Comparison of ENCODE assay signal across 8 mouse cellular contexts in genomic region chr2:26639083-26639482, GRCm38 (mm10). TPM values are rescaled to one million over a fixed set of nuclear protein-coding genes. Genes with fewer than 3 reads are reported as not detected.
DNase-seq lines count a peak whose midpoint lies in the region; ATAC-seq and TF ChIP-seq lines count a peak whose summit lies in the region.

No protein-coding gene starts in this region.

- peak overlapping the region; percentile 94 for H3K27ac ChIP-seq in bone marrow macrophage, adult 2 months (ENCODE audit: insufficient read depth, low read depth, low read length)
- peak overlapping the region; percentile 69 for H3K27ac ChIP-seq in heart, embryonic 10.5 days
- 0 out of 2 replicates have a peak overlapping the region, but pooled peaks have one; percentile 11 for H3K27ac ChIP-seq in kidney, embryonic 16.5 days (ENCODE audit: low read length)

- no peaks in the 10 kb centered on the region for H3K27me3 ChIP-seq in heart, embryonic 10.5 days (ENCODE audit: insufficient read depth, poor library complexity, severe bottlenecking)
- no peaks in the 10 kb centered on the region for H3K27me3 ChIP-seq in kidney, embryonic 16.5 days (ENCODE audit: insufficient read depth, low read length)

- no peak for TF ChIP-seq POLR2A in bone marrow macrophage, adult 2 months (IDR thresholded peaks at IDR 0.05; ENCODE audit: borderline replicate concordance, low read depth, low read length)

- peaks cover 29% of the 10 kb centered on the region for H3K4me1 ChIP-seq in bone marrow macrophage, adult 2 months (ENCODE audit: control insufficient read depth, insufficient read depth, low read length)
- H3K4me1 ChIP-seq in heart, embryonic 10.5 days, result peaks cover 45% of the 10 kb centered on the region
- H3K4me1 ChIP-seq in kidney, embryonic 16.5 days (ENCODE audit: insufficient read depth, low read length), result peaks cover 32% of the 10 kb centered on the region

- ATAC-seq in kidney, embryonic 16.5 days (ENCODE audit: low FRiP score, low TSS enrichment), result 0 out of 2 replicates have a peak, but pooled peaks have one; percentile 24

- 15% methylated on average over 8 of the region's 8 CpGs for WGBS in heart, embryonic 10.5 days
- 1% methylated on average over 8 of the region's 8 CpGs for WGBS in kidney, embryonic 16.5 days

- peak overlapping the region; percentile 99 for H3K4me3 ChIP-seq in bone marrow macrophage, adult 2 months (ENCODE audit: insufficient read depth, low read length)
- H3K4me3 ChIP-seq in heart, embryonic 10.5 days, result peak overlapping the region; percentile 86
- peak overlapping the region; percentile 100 for H3K4me3 ChIP-seq in kidney, embryonic 16.5 days (ENCODE audit: low read length)

- no peaks in the 10 kb centered on the region for H3K9me3 ChIP-seq in heart, embryonic 10.5 days
- H3K9me3 ChIP-seq in kidney, embryonic 16.5 days (ENCODE audit: low read length), result no peaks in the 10 kb centered on the region

- H3K36me3 ChIP-seq in heart, embryonic 10.5 days, result peaks cover 50% of the 10 kb centered on the region
- peaks cover 44% of the 10 kb centered on the region for H3K36me3 ChIP-seq in kidney, embryonic 16.5 days (ENCODE audit: insufficient read depth, low read length)

- H3K9ac ChIP-seq in kidney, embryonic 16.5 days (replicated peaks; ENCODE audit: low read length), result peak overlapping the region; percentile 99

- peak overlapping the region; percentile 66 for H3K4me2 ChIP-seq in kidney, embryonic 16.5 days (replicated peaks; ENCODE audit: low read depth, low read length)

- no peak for TF ChIP-seq CTCF in bone marrow macrophage, adult 2 months (IDR thresholded peaks at IDR 0.05; ENCODE audit: low read depth, low read length)

- peak; percentile 47 to 51 for DNase-seq in cerebellum, postnatal 14 days
- no peak for DNase-seq in cerebellum, adult 18-20 months
- no peak for DNase-seq in heart, embryonic 10.5 days (ENCODE audit: low spot score)
- peak; percentile 67 to 68 for DNase-seq in lung, postnatal 4 days
- peak; percentile 59 to 75 for DNase-seq in spleen, postnatal 4 days (ENCODE audit: low spot score in 2 of 2)
- DNase-seq in gastrocnemius, postnatal 25 days, result no peak

RNA-seq across cellular contexts. Expression of gene Fam69b, which starts 10.8 kb away (rescaled TPM):
- not detected in 2 replicates for polyA plus RNA-seq in bone marrow macrophage, adult 2 months (2012; ENCODE audit: insufficient read depth, insufficient read length, missing spikeins)
- polyA plus RNA-seq in heart, embryonic 10.5 days (2016; fragmentation: Nextera tagmentation; extraction: Ambion mirVana), result 15.7 and 18.2 TPM in 2 replicates
- polyA plus RNA-seq in kidney, embryonic 16.5 days (2015; fragmentation: Nextera tagmentation; extraction: Ambion mirVana), result 39.3 and 40.3 TPM in 2 replicates
- total RNA-seq in gastrocnemius, postnatal 25 days (2021), result 1 to 10 TPM; 1.3 to 2.5 TPM

RNA-seq across cellular contexts. Expression of gene Lcn4, which starts 32.0 kb away (rescaled TPM):
- not detected in 2 replicates for polyA plus RNA-seq in bone marrow macrophage, adult 2 months (2012; ENCODE audit: insufficient read depth, insufficient read length, missing spikeins)
- polyA plus RNA-seq in heart, embryonic 10.5 days (2016; fragmentation: Nextera tagmentation; extraction: Ambion mirVana), result not detected in 2 replicates
- polyA plus RNA-seq in kidney, embryonic 16.5 days (2015; fragmentation: Nextera tagmentation; extraction: Ambion mirVana), result not detected in 2 replicates
- total RNA-seq in gastrocnemius, postnatal 25 days (2021), result not detected

RNA-seq across cellular contexts. Expression of gene Agpat2, which starts 34.9 kb away (rescaled TPM):
- polyA plus RNA-seq in bone marrow macrophage, adult 2 months (2012; ENCODE audit: insufficient read depth, insufficient read length, missing spikeins), result 35.3 and 38.5 TPM in 2 replicates
- polyA plus RNA-seq in heart, embryonic 10.5 days (2016; fragmentation: Nextera tagmentation; extraction: Ambion mirVana), result 20.4 and 28.9 TPM in 2 replicates
- polyA plus RNA-seq in kidney, embryonic 16.5 days (2015; fragmentation: Nextera tagmentation; extraction: Ambion mirVana), result 53.0 and 57.0 TPM in 2 replicates
- total RNA-seq in gastrocnemius, postnatal 25 days (2021), result 10 to 100 TPM in 1 of 2 experiments, 1 to 10 TPM in 1; 3.0 to 14.6 TPM

RNA-seq across cellular contexts. Expression of gene Gm20532, which starts 52.6 kb away (rescaled TPM):
- polyA plus RNA-seq in bone marrow macrophage, adult 2 months (2012; ENCODE audit: insufficient read depth, insufficient read length, missing spikeins), result not detected in 2 replicates
- not detected in 2 replicates for polyA plus RNA-seq in heart, embryonic 10.5 days (2016; fragmentation: Nextera tagmentation; extraction: Ambion mirVana)
- polyA plus RNA-seq in kidney, embryonic 16.5 days (2015; fragmentation: Nextera tagmentation; extraction: Ambion mirVana), result not detected in 2 replicates
- total RNA-seq in gastrocnemius, postnatal 25 days (2021), result not detected

RNA-seq across cellular contexts. Expression of gene Egfl7, which starts 59.3 kb away (rescaled TPM):
- polyA plus RNA-seq in bone marrow macrophage, adult 2 months (2012; ENCODE audit: insufficient read depth, insufficient read length, missing spikeins), result 1.5 TPM in 1 of 2 replicates, not detected in the other
- polyA plus RNA-seq in heart, embryonic 10.5 days (2016; fragmentation: Nextera tagmentation; extraction: Ambion mirVana), result 164 and 186 TPM in 2 replicates
- polyA plus RNA-seq in kidney, embryonic 16.5 days (2015; fragmentation: Nextera tagmentation; extraction: Ambion mirVana), result 257 and 266 TPM in 2 replicates
- total RNA-seq in gastrocnemius, postnatal 25 days (2021), result 10 to 100 TPM; 42.3 to 67.2 TPM

Comparison
In these comparisons a context has a peak if more than half of its experiments do, and no peak if none do; other contexts are left out.
1. DNase-seq: peak in cerebellum, postnatal 14 days (2 of 2), lung, postnatal 4 days (2 of 2) and spleen, postnatal 4 days (2 of 2); none in cerebellum, adult 18-20 months (0 of 2), heart, embryonic 10.5 days (single experiment) and gastrocnemius, postnatal 25 days (single experiment).
2. H3K27ac ChIP-seq: peak in every context shown above with its lines; median percentile 94 in bone marrow macrophage, adult 2 months; 69 in heart, embryonic 10.5 days; 11 in kidney, embryonic 16.5 days.
3. RNA of gene Fam69b, which starts 10.8 kb away (polyA plus RNA-seq): 39.3 to 40.3 TPM in kidney, embryonic 16.5 days and 15.7 to 18.2 TPM in heart, embryonic 10.5 days; not detected in bone marrow macrophage, adult 2 months; every median in the first group is over 10 times any median in the second.
4. Peak in every context shown above with its lines, with median percentiles within 50 percentile points of each other: H3K4me3 ChIP-seq.